Mouse (Mus musculus): ENCODE measurements around the gene Pet100. TPM values are rescaled to one million over a fixed set of nuclear protein-coding genes. Genes with fewer than 3 reads are reported as not detected.

Gene Pet100
- polyA plus RNA-seq, 1 experiment = 67.1 TPM

DNA sequence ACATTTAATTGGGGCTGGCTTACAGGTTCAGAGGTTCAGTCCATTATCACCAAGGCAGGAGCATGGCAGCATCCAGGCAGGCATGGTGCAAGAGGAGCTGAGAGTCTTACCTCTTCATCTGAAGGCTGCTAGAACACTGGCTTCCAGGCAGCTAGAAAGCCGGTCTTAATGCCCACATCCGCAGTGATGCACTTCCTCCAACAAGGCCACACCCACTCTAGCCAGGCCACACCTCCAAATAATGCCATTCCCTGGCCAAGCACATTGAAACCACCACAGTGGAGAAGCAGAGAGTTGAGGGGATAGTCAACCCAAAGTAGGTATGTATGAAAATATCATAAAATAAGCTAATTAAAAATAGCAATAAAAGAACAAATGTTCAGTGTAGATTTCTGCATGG is 49.0 kb downstream of the Pet100 start:
- Histone ChIP-seq H3K4me3 (ENCODE audit: insufficient read depth, low read length) (no peak overlapping the region), H3K27ac (ENCODE audit: insufficient read depth, low read length) (no peak overlapping the region), H3K4me1 (ENCODE audit: control insufficient read depth, insufficient read depth, low read length) (no peaks in the 10 kb centered on the region)
- TF ChIP-seq POLR2A (IDR thresholded peaks at IDR 0.05; ENCODE audit: extremely low read depth, insufficient read depth, low read length) (no peak), CTCF (IDR thresholded peaks at IDR 0.05; ENCODE audit: extremely low read depth, insufficient read depth, low read length) (no peak)

DNA sequence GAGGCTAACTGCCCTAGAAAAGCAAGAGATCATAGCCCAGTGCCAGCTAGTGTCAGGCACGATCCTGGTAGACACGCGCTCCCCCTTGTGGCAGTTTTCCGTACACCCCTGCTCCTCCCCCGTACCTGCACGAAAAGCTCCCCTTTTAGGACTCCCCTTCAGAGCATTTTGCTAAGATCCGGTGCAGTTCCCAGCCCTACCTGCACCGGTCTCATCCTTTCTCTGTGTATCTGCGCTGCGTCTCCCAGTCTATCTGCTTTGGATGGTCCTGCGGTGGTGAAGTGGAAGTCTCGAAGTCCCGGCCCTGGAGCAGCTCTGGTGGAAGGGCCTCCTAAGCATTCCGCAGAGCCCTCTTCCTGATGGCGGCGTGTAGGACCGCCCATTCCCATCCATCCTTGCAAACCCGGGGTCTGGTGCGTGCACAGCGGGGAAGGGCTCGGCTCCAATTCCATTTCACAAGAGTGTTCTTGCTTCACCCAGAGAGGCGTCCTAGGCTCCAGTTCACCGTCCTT is 50.7 kb downstream of the Pet100 start, which contains the start of gene Fcor:
Gene Fcor, minus strand, starts transcription at position 383 of the 512 bp plus-strand sequence.
- H3K4me1 ChIP-seq (ENCODE audit: control insufficient read depth, insufficient read depth, low read length) = no peaks in the 10 kb centered on the region; the same call in 1 of the 2 replicates
- TF ChIP-seq POLR2A (IDR thresholded peaks at IDR 0.05; ENCODE audit: extremely low read depth, insufficient read depth, low read length) = peak; percentile 67
- peak; percentile 86 for TF ChIP-seq CTCF (IDR thresholded peaks at IDR 0.05; ENCODE audit: extremely low read depth, insufficient read depth, low read length)
- H3K4me3 ChIP-seq (ENCODE audit: insufficient read depth, low read length) = peak within 1 kb of the TSS; percentile 44
- peak within 1 kb of the TSS; percentile 21 for H3K27ac ChIP-seq (ENCODE audit: insufficient read depth, low read length)

DNA sequence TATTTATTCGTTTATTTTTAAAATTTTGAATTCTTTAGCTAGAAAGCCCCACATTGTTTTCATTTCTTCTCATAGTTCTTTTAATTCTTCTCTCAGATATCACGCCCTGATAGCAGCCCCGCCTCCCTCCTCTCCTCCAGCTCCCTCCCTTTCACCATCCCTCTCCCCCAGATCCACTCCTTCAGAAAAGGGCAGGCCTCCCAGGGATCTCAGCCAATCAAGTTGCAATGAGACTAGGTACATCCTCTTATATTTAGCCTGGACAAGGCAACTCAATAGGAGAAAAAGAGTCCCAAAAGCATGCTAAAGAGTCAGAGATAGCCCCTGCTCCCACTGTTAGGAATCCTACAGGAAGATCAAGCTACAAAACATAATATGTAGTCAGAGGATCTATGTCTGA is 53.3 kb downstream of the Pet100 start:
- H3K27ac ChIP-seq (ENCODE audit: insufficient read depth, low read length) = no peak overlapping the region
- H3K4me3 ChIP-seq (ENCODE audit: insufficient read depth, low read length) = no peak overlapping the region
- TF ChIP-seq CTCF (IDR thresholded peaks at IDR 0.05; ENCODE audit: extremely low read depth, insufficient read depth, low read length) (no peak), POLR2A (IDR thresholded peaks at IDR 0.05; ENCODE audit: extremely low read depth, insufficient read depth, low read length) (no peak)
- H3K4me1 ChIP-seq (ENCODE audit: control insufficient read depth, insufficient read depth, low read length) = no peaks in the 10 kb centered on the region; the same call in 1 of the 2 replicates

Other genes starting within 250 kb of the Pet100 start
- gene Arhgef18, start 228.5 kb upstream of the Pet100 start, polyA plus RNA-seq (2012; rRNA removed) = 33.0 and 34.2 TPM in 2 replicates
- 0.89 and 1.5 TPM in 2 replicates for gene Pex11g, start 153.9 kb upstream of the Pet100 start, polyA plus RNA-seq (2012; rRNA removed)
- gene Tex45, start 150.7 kb upstream of the Pet100 start, polyA plus RNA-seq (2012; rRNA removed) = 0.21 and 0.30 TPM in 2 replicates
- 52.5 and 55.0 TPM in 2 replicates for gene Zfp358, start 128.4 kb upstream of the Pet100 start, polyA plus RNA-seq (2012; rRNA removed)
- gene Mcoln1, start 121.1 kb upstream of the Pet100 start, polyA plus RNA-seq (2012; rRNA removed) = 235 and 262 TPM in 2 replicates
- 67.6 and 73.7 TPM in 2 replicates for gene Pnpla6, start 106.2 kb upstream of the Pet100 start, polyA plus RNA-seq (2012; rRNA removed)
- gene C330021F23Rik, start 53.6 kb upstream of the Pet100 start, polyA plus RNA-seq (2012; rRNA removed) = 0.13 and 0.23 TPM in 2 replicates
- 30.2 and 32.4 TPM in 2 replicates for gene Camsap3, start 34.3 kb upstream of the Pet100 start, polyA plus RNA-seq (2012; rRNA removed)
- gene Xab2, start 232 bp upstream of the Pet100 start, polyA plus RNA-seq (2012; rRNA removed) = 52.9 and 53.1 TPM in 2 replicates
- gene Pcp2, start 4.0 kb downstream of the Pet100 start, polyA plus RNA-seq (2012; rRNA removed) = 5.9 TPM in 1 of 2 replicates, not detected in the other
- 274 and 285 TPM in 2 replicates for gene Stxbp2, start 9.4 kb downstream of the Pet100 start, polyA plus RNA-seq (2012; rRNA removed)
- gene Retn, start 34.2 kb downstream of the Pet100 start, polyA plus RNA-seq (2012; rRNA removed) = 1.7 and 2.2 TPM in 2 replicates
- 0.19 and 0.26 TPM in 2 replicates for gene Mcemp1, start 44.2 kb downstream of the Pet100 start, polyA plus RNA-seq (2012; rRNA removed)
- gene Fcor, start 50.8 kb downstream of the Pet100 start, polyA plus RNA-seq (2012; rRNA removed) = 19.6 and 23.0 TPM in 2 replicates
- 32.7 and 33.4 TPM in 2 replicates for gene Trappc5, start 54.8 kb downstream of the Pet100 start, polyA plus RNA-seq (2012; rRNA removed)
- 0.08 and 0.23 TPM in 2 replicates for gene Fcer2a, start 72.6 kb downstream of the Pet100 start, polyA plus RNA-seq (2012; rRNA removed)
- 0.13 and 0.15 TPM in 2 replicates for gene Clec4g, start 99.1 kb downstream of the Pet100 start, polyA plus RNA-seq (2012; rRNA removed)
- gene Cd209a, start 127.4 kb downstream of the Pet100 start, polyA plus RNA-seq (2012; rRNA removed) = 0.17 and 0.32 TPM in 2 replicates
- not detected in 2 replicates for gene Cd209e, start 232.8 kb downstream of the Pet100 start, polyA plus RNA-seq (2012; rRNA removed)

Data from cortical plate, adult 2 months (tissue).